Mouse (Mus musculus): ENCODE results near the gene Ppp1r35.

Ppp1r35 gene

DNA sequence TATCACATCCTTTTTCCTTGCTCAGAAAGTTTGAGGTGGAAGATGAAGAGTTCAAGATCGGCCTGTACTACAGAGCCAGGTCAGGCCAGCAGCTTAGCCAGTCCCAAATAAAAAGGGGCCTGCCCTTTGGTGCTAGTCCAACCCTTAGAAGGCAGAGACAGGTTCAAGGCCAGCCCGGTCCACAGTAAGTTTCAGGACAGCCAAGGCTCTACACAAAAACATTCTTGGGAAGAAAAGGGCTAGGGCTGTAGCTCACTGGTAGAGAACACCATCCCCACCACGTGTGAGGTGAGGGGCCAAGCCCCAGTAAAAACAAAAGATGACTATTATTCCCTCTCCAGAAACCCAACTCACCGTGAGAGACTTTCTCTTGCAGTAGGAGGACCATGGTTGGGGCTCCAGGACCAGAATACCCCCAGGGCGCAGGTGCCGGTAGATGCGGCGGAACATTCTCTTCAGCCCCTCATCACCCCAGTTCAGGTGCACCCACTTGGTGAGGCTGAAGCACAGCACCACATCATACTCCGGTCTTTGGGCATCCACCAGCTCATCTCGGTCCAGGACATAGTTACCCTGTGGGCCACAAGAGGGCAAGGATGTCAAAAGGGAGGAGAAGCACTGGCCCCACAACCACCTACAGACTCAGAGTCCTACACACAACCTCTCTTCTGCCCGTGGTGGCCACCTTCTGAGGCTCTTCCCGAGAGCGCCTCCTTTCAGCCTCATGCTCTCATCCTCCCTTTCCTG lies 4.3 kb downstream of the Ppp1r35 start:
- no peak for DNase-seq (ENCODE audit: low spot score in 2 of 2)

DNA sequence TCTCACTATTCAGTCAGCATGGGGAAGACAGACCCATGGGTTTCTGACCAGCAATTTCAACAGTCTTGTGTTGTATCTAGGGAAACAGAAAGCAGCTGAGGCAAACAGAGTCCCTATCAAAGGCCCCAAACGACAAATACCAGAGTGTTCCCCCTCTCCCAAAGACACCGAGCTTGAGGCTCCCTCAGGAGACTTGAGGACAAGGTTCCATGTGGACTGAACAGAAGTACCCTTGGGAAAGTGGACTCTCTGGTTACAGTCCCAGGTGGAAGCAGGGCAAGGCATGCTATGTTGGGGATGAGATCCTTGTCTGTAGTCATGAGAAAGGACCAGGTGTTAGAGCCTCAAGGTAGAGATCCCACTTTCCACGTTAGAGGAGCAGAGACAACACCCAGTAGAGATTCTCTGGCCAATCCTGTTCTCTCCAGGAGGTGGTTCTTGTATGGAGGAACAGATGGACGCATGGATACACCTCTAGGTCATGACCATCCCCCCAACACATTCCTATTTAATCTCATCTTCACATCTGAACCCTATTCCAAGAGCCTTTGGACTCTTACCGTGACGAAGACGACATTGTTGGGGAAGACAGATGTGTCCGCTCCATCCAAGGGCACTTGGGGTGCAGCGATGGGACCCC lies 5.4 kb downstream of the Ppp1r35 start:
- no peak for DNase-seq (ENCODE audit: low spot score in 2 of 2)

DNA sequence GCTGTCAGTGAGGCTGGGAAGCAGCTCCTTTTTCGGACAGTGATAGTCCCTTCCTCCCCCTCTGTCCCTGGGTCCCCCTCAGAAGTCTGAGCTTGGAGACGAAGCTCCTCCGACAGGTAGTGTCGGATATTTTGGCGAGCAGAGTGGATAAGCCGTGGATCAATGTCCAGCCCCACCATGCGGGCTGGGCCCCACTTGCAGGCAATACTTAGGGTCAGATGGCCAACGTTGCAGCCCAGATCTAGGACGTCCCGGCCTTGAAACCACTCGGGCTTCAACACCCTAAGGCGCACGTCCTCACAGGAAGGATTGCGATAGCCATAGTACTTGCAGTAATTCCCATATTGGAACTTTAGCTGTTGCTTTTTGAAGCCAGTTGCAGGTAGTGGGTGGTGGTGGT lies 5.9 kb downstream of the Ppp1r35 start:
- no peak for DNase-seq (ENCODE audit: low spot score in 2 of 2)

DNA sequence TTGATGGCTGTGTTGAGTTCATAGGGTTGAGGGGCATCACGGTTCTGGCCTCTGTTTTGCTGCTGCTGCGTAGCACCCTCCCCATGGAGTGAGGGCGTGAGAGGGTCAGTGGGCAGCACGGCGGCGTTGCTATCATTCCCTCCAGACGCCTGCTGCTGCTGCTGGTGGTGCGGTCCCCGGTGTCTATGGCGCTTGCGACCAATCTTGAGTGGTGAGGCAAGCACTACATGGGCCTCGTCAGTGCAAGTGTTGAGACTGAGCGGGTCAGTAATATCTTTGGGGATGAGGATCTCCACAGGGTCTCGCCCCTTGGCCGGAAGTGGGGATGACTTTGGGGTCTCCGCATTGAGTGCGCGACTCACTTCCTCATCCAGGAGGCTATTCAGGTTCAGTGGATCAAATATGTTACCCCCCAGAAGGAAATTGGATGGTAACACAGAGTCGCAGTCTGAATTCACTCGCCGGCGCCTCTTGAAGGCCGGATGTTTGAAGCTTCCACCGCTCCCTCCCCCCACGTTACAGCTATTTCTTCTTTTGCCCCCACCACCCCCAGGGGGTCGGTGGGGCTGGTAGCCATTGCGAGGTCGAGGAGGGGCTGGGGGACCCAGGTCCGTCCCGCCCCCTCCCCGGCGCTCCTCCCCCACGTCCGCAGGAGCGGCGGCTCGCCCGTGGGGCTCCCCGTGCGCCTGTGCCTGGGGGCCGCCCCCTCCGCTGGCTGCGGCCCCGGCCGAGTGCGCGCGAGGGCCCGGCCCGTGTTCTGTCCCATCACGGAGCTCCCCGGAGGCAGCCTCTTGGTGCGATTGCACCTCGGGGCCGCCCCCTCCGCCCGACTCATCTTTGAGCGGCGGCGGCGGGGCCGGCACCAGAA lies 6.7 kb downstream of the Ppp1r35 start:
- DNase-seq (ENCODE audit: low spot score in 2 of 2), result no peak

DNA sequence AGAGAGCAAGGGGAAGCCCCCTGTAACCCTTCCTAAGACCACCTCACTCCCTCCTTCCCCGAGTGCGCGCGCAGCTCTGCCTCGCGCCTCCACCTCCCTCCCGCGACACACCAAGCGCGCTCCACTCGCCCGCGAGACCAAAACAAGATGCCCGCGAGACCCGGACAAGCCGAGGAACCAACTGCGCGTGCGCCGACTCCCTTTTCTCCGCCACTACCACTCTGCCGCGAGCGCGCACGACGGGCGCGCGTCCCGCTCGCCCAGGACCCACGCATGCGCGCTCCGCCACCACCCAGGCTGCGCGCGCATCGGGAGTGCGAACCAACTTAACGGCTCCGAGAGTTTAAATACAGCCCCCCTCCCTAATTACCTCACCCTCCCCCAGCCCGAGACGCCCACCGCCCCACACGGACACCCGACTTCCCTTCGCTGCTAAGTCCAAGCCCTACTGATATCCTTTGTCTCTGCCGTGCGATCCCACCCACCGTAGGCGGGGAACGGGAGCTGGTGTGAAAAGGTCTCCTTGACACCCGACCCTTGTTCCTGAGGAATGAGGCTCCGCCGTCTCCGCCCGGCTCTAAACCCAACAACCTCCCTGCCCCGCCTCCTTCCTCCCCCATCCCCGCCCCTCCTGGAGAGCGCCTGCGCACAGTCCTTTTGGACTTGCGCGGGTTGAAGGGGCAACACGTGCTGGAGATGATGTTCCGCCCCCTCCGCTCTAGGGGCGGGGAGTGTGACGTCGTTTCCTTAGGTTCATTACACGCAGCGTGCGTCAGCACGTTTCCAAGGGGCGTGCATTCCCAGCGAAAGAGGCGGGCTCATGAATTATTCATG lies 7.7 kb downstream of the Ppp1r35 start:
- peak; percentile 99 for DNase-seq (ENCODE audit: low spot score in 2 of 2)

DNA sequence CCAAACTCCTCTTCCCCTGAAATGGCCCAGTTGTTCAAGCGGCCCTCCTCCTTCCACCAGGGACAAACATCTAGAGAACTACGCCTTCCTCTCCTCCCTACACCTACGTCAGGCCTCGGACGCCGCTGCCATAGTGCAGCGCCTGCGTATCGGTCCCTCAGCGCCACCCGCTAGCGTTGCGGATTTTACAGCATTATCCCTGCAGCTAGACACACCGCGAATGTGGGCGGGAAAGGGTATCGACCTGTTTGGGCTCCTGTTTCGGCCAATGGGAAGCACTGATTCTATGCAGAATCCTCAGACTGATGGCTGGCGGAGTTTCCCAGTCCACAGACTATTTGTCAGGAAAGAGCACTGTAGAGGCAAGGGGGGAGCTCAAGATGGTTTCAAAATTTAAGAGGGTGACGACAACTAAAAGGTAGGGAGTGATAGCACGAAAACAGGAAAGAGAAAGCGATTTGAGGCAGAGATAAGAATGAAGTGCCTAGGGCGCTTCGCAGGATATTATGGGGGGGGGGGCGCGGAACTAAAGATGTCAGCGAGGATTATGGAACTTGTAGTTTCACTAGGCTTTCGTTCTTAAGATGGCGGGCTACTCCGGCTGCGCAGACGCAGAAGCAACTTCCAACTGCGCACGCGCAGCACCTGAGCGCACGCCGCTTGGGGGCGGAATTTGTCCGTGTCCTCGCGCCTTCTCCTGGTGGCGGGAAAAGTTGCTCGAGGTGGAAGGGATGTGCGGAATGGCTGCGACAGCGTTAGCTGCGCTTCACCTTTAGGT lies 8.7 kb downstream of the Ppp1r35 start, which contains the start of the genes Mepce and Zcwpw1:
Gene Mepce, minus strand, starts transcription at position 505 of the 778 bp plus-strand sequence.
Gene Zcwpw1, plus strand, starts transcription at position 648 of the 778 bp plus-strand sequence.
- DNase-seq (ENCODE audit: low spot score in 2 of 2), result peak; percentile 95 to 96

DNA sequence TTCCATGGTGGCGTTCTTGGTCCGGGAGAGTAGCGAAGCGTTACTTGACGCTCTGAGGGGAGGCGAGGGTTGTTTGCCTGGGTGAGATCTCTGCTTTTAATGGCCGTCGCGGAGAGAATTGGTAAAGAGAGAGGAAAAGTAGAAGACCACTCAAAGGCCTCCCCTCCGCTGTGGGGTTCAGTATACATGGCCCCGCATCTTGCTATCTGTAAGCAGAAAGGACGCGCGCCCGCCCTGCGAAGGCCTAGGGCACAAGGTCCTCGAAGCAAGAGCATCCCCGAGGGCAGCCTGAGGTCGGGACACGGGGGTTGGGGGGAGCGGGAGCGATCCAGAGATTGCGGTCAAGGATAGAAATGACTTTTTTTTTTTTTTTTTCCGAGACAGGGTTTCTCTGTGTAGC lies 9.5 kb downstream of the Ppp1r35 start:
- no peak for DNase-seq (ENCODE audit: low spot score in 2 of 2)

DNA sequence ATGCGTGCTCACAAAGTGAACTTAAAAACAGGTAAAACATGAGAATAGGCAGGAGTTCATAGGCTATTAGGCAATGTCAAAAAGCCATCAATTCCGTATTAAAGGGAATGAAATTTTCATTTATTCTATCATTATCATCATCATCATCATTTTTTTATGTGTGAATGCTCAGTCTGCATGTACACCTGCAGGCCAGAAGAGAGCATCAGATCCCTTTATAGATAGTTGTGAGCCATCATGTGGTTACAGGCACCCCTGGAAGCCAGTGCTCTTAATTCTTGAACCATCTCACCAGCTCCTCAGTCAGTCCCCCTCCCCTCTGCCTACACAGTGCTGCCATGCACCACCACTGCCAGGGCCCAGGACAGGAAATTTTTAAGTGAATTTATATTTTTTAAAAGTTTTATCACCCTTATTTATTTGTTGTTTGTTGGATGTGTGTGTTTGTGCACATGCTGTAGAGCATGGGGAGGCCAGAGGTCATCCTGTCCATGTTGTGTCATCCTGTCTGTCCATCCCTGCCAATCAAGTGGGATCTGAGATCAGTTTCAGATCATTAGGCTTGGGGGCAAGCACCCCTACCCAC lies 10.4 kb downstream of the Ppp1r35 start:
- DNase-seq (ENCODE audit: low spot score in 2 of 2), result no peak

DNA sequence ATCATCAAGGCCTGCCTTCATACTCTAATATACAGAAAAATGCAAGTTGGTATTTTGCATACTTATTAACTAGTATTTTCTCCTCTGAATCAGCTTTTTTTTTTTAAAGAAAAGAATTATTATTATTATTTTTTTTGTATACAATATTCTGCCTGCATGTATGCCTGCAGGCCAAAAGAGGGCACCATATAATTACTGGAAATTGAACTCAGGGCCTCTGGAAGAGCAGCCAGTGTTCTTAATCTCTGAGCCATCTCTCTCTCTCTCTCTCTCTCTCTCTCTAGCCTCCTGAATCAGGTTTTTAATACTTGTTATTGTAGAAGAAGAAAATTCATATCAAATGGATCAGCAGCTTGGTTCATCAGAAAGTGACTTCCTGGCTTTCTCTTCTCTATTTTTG lies 12.9 kb downstream of the Ppp1r35 start:
- no peak for DNase-seq (ENCODE audit: low spot score in 2 of 2)

DNA sequence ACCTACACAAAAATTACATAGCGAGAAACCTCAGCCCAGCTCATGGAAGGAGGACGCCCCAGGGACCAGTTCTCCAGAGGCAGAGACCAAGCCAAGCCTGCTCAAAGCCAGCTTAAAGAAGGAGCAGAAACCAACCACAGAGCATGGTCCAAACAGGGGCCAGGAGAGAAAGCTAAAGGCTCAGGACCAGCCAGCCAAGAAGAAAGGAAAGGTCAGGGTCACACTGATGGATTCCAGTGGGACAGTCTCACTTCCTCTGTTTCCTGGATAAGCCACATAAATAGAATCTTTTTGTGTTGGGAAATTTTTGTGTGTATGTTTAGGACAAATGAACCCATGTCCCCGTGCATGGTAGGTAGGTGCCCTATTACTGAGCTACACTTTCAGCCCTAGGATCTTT lies 18.0 kb downstream of the Ppp1r35 start:
- no peak for DNase-seq (ENCODE audit: low spot score in 2 of 2)

DNA sequence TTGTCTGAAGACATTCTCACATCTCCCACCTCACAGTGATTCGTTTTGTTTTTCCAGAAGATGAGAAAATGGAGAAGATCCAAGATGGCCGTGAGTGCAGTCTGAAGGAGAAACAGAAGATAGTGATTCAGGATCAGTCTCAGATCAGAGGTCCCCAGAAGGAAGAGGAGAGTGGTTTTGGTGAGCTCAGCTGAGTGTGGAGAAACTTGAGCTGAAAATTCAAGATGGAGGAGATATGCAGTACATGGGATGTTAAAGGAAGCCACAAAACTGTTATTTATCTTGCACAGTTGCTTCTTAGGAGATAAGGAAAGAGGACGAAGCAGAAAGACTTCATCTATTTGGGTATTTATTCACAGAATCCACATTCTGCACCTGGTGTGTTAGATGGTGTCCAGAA lies 22.3 kb downstream of the Ppp1r35 start:
- no peak for DNase-seq (ENCODE audit: low spot score in 2 of 2)

DNA sequence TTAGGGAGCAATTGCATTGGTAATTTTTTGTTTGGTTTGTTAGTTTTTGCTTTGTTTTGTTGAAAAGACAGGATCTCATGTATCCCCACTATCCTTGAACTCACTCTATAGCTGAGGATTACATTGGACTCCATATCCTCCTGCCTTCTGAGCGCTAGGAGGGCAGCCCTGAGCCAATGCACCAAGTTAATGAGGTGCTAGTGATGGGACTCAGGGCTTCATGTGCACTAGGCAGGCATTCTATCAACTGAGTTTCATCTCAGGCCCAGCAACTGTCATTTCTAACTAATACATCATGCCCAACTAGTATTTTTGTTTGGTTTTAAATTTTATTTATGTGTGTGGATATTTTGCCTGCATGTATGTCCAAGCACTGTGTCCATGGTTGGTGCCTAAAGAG lies 27.5 kb downstream of the Ppp1r35 start:
- no peak for DNase-seq (ENCODE audit: low spot score in 2 of 2)

DNA sequence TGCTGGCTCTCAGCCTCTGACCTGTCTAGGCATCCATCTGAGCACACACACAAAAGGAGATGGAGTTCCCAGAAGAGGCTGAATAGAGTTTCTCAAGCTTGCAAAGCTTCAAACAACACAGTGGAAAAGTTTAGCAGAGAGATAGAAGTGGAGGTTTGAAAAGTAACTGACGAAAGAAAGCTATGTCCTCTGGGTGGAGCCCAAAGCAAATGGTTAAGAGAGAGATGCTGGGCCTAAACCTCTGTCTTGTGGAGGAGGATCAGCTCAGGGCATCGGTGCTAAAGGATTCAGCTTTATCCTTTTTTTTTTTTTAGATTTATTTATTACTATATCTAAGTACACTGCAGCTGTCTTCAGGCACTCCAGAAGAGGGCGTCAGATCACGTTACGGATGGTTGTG lies 29.7 kb downstream of the Ppp1r35 start:
- peak in 1 of 2 experiments; percentile 6 for DNase-seq (ENCODE audit: low spot score in 2 of 2)

DNA sequence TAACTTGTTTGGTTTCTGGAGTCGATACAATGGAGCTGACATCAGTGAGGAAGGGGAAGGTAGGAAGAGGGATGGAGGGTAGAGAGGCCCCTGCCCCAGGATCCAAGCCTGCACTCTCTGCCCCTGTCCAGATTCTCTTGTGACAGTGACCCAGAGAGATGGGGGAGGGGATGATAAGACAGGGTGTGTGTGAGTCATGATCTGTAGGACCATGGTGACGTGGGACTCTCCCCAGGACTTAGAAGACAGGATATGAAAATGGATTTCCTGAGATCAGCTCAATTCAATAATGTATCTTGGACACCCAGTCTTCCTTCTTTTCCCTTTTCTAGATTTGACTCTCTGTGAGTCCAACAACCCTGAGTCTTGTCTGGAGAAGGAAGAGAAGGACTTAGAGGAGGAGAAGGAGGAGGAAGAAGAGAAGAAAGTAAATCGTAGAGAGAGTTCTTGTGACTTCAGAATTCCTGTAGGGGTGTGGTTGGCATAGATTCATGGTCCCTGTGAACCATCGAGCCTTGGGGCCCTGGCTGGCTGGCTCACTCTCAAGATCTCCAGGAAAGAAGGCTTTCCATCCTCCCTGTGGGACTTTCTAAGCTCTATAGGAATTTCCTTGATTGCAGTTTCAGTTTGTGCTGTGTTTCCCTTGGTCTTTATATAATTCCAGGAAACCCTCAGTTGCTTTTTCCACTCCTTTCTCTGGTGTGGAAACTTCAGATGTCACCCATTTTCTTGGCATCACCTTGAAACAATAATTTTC lies 39.0 kb downstream of the Ppp1r35 start:
- DNase-seq (ENCODE audit: low spot score in 2 of 2), result peak in 1 of 2 experiments; percentile 20

DNA sequence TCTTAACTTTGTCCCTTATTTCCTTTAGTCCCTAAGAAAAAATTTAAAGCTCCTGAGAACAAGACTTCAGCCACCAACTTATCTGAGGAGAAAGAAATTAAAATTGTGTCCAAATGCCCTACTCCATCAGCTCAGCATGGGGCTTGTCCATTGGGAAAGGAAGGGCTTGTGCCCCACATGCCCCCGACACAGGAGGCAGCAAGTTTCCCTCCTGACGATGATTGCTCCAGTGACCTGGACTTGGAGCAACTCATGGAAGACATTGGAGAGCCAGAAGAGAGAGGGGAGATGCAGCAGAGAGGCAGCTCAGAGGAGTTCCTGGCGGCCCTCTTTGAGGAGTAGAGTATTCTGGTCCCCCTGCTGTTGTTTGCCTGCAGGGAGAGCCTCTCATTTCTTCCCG lies 43.5 kb downstream of the Ppp1r35 start:
- DNase-seq (ENCODE audit: low spot score in 2 of 2), result no peak

DNA sequence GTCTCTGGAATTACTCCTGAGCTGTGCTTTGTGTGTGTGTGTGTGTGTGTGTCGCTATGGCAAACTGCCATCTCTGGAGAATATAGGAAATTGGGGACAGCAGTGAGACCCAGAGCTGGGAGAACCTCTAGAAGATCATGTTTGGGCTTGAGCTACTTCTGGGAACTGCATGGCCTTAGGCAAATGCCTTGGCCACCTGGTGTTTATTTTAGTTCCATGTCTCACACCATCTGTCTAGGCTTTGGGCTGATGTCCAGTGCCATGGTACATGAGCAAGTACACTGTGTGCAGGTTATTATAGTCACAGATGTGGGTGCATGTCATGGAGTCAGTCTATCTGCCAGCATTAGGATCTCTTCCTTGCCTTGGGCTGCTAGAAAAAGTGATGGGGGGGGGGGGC lies 44.0 kb downstream of the Ppp1r35 start:
- DNase-seq (ENCODE audit: low spot score in 2 of 2), result peak in 1 of 2 experiments; percentile 13

DNA sequence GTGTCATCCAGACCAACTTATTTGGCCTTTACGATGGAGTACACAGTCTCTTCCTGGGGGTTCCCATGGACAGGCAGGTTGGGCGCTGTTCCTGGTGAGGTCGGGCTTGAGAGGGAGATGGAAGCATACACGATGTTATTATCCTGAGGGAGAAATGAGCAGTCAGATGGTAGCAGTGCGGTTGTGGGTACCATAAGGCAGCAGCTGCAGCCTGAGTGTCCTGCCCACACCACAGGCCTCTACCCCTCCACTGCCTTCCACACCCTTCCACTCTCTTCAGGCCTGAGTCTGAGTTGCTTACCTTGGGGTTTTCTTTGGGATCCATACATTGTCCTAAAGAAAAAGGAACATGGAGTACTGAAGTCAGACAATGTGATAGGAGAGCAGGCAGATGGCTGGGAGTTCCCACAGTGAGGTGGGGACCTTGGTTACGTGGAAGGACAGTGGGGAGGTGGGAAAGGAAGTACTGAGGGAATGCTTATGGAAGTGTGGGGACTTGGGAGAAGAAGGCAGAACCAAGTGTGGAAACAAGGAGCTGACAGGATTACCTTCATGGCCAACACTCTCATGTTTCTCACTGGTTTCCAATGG lies 44.9 kb downstream of the Ppp1r35 start:
- DNase-seq (ENCODE audit: low spot score in 2 of 2), result peak in 1 of 2 experiments; percentile 52

DNA sequence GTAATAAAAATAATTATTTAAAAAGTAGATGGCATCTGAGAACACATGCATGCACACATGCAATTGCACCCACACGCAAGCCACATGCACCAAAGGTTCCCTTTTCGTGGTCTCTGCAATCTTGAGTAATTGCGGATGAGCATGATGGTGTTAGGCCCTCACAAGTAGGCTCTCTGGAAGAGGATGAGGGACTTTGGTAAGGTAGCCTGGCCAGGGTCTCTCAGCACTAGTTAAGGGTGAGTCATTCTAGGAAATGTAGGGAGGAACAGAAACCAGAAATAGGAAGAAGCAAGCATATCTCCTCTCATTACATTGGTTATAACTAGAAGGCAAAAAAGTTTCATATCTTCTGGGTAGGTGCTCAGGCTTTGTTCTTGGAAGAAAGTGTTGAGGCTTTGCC lies 46.4 kb downstream of the Ppp1r35 start:
- DNase-seq (ENCODE audit: low spot score in 2 of 2), result peak in 1 of 2 experiments; percentile 5

DNA sequence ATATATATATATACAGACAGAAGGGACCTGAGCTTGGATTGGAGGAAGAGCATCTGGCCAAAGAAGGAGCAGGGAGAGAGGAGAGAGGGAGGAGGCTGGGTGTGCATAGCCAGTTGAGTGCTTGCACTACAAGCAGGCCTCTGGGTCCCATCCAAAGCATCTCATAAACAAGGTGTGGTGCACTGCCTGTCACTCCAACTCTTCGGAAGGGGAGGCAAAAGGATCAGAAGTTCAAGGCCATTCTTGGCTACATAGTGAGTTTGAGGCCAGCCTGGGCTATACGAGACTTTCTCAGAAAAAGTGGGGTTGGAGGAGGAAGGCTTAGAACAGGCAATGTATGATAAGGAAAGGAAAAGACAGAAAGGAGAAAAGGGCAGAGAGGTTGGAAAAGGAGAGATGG lies 47.3 kb downstream of the Ppp1r35 start:
- no peak for DNase-seq (ENCODE audit: low spot score in 2 of 2)
